Mouse (Mus musculus): ENCODE data around the gene Ada. TPM values are rescaled to one million over a fixed set of nuclear protein-coding genes. Genes with fewer than 3 reads are reported as not detected.
"Not testable (repeated sequence)": the region's sequence is repeated elsewhere in the genome, so short reads cannot be mapped to it uniquely, and the experiment has no call there.

Gene Ada
- total RNA-seq, 2 experiments from 2014 or later, result 6.1 TPM

DNA sequence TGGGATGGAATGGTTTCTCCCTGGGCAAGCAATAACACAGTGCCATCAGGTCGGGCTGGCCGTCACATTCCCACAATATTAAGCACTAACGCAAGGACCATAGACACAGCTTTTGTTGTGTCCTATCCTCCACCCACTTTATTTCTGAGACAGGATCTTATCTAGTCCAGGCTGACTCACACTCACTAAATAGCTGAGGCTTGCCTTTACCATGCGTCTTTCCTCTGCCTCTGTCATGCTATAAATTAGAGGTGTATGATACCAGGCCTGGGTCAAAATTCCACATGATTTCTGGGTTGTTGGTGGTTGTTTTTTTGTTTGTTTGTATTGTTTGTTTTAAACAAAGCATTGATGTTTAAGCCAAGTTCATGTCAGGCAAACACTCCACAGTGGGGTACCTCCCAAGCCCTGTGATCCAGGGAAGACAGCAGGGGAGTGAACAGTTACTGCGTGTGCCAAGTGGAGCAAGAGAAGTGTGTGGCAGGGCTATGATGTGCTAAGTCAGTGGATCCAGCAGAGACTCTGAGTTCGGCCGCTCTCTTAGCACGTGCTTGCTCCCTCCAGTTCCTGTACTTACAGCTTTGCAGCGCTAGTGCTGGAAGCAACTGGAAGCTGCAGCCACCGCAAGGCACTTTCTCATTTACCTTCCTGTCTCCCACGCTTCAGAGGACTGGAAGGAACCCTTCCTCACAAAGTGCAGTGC is 50.8 kb downstream of the Ada start:
- no peak for DNase-seq (ENCODE audit: low spot score in 2 of 2)

DNA sequence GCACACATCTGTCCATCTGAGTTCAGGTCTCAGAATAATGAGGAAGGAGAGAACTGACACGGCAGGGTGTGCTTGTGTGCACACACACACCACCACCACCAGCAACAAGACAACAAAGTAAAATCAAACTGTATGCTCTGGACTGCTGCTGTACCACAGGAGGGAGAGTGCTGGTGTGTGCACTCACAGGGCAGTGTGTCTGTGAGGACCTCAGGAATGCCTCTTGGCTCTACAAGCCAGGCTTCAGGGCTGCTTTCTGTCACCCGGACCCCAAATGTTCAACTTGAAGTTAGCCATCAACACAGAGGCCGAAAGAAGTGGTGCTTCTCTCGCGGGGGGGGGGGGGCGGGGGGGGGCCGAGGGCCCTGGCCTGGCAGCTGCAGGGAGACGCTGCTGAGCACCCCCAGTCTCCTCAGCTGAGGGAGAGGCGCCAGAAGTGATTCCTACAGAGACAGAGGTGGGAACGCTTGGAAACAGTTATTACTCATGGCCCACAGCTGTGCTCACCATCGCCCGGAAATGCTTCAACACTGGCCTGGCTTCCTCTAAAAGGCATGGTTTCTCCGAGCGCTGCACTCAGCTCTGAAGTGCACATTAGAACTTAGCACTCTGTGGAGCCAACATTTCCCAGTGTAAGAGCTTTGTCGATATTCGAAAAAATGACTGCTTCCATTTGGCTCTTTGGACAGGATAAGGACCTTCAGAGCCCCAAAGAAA is 52.1 kb downstream of the Ada start:
- DNase-seq (ENCODE audit: low spot score in 2 of 2), result no peak

DNA sequence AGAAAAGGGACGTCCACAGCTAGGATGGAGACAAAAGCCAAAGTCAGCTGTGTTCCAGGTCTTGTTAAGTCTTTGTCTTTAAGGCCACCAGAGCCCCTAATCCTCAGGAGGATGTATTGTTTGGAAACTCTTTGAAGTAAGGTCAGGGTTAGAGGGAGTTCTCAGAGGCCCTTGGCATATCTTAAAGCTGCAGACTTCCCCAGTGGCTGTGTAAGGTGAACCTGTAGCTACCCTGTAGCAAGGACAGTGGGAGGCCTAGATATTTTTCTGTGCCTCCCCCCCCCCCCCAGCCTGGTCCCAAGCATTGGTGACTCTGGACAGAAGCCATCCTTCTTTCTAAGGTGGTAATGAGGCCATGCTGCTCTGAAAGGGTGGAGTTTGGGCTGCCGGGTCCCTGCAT is 53.3 kb downstream of the Ada start:
- DNase-seq (ENCODE audit: low spot score in 2 of 2), result no peak

DNA sequence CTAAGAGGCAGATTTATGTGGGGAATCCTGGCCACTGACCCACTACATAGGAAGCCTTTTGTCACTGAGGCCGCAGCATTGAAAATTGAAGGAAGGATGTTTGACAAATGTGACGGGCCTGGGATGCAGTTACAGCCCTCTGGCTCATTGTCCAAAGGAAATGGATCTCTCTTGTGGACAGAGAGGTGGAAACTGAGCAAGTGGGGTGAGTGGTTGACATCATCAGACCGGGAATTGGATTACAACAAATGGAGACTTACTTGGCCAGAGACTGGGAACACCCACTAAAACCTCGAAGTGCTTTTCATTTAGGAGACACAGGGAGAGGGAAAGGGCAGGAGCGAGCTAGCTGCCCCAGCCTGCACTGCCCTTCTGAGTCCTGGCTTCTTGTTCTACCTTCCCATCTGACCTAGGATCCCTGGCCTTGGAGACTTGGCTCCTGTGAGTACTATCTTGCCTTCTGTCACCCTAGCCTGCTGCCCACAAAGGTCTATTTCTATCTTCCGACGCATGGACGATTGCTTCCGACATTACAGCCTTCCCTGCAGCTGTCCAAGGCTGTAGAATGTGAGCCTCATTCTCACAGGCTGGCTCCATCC is 56.2 kb downstream of the Ada start:
- no peak for DNase-seq (ENCODE audit: low spot score in 2 of 2)

DNA sequence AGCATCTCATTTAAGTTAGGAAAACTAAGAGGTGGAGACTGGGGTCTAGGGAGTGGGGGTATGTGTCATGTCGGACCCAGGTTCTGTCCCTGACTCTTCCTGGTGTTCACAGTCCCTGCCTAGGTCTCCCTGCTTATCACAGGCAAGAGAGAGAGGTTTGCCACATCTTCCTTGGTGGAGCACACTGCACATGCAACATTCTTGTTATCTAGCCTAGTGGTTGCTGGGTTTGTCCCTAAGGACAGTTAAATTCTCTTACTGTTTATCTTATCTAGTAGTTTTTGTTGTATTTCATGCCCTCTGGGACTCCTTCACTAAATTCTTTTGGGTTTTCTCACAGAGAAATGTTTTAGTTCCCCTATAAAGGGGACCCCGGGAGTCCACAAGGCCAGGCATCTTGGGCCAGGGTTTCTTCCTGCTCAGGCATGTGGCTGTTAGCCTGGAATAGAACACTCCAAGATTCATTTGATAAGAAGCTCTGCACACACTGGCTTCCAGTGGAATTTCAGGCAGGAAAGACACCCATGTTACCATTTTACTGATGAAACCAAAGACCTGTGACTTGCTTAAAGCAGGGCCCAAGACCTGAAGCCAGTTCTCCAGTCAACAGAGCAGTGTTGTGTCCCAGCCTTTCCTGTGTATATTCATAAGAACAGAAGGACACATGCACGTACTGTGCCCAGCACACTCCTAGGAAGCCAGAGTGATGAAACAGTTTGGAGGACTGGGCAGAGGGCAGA is 57.0 kb downstream of the Ada start:
- DNase-seq (ENCODE audit: low spot score in 2 of 2), result no peak

DNA sequence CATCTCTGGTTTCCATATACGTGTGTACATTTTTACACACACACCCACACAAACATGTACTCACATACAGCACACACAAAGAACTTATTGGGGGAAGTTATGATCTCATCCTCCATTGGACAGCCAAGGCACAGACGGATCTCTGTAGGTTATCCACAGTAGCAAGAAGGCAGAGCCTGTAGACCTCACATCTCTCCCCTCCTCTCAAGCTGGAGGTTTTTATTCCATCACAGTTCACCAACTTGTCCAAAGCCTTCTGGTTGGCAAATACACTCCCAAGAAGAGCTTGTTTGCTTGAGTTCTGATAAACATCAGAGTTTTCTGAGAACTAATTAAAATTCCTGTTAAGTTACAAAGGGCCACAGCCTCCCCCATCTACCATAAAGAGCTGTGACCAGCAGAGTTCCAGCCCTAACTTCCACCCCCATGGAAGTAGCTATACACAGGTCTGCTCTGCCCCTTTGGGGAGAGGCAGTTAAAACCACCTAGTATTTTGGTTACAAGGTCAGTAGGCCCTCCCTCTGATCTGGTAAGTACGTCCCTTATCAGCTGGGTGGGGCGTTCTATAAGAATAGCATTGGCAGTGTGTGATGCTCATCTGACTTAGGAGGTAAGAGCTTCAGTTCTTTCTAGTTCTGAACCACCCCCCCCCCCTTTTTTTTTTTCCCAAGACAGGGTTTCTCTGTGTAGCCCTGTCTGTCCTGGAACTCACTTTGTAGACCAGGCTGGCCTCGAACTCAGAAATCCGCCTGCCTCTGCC is 58.0 kb downstream of the Ada start:
- no peak for DNase-seq (ENCODE audit: low spot score in 2 of 2)

DNA sequence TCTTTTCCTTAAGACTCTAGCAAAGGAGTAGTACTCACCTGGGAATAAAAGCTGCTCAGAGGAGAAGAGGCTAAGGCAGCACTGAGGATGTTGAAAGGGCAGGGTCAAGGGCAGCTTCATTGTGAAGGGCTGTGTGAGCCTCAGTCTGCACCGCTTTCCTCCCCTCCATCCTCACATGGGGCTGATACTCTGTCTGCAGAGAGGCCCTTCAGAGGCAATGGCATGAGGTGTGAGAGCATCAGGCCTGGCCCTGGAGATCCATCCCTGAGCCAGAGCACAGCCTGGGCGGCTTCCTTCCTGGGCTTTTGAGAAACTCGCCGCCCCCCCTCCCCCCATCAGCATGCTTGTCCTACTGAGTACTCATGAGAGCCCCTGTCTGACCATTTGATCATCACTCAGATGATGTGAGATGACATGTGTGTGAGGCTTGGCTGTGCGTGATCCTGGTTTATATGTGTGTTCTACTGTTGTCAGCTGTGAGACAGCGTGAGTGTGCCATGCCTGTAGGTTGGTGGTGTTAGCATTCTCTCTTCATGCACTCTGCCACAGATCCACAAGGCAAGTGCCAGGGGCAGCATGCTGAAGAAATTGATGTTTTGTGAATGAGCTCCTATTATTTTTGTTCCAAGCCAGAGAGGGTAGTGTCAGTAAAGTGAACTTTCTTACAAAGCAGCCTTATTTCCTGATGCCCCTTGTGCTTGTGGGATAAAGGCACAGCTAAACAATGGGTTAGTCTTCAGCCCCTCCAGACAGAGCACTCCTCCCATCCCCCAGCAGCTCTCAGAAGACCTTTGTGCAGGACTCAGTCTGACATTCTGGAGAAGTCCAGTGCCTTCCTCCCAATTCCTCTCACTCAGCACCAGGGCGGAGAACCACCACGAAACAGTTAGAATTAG is 59.4 kb downstream of the Ada start:
- DNase-seq (ENCODE audit: low spot score in 2 of 2), result no peak

DNA sequence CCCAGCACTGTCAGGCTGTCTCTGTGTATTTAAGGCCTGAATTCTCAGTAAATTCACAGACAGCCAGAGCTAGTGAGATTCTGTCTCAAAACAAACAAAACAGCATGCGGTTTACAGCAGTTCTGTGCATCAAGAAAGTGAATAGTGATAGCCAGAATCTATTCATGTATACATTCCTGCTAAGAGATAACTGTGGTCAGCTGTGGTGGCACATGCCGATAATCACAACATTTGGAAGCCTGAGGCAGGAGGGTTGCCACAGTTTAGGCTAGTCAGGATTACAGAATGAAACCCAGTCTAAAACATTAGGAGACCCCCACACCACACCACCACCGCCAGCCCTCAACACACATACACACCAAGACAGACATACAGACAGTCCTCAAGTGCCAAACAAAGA is 60.3 kb downstream of the Ada start:
- DNase-seq (ENCODE audit: low spot score in 2 of 2), result no peak

DNA sequence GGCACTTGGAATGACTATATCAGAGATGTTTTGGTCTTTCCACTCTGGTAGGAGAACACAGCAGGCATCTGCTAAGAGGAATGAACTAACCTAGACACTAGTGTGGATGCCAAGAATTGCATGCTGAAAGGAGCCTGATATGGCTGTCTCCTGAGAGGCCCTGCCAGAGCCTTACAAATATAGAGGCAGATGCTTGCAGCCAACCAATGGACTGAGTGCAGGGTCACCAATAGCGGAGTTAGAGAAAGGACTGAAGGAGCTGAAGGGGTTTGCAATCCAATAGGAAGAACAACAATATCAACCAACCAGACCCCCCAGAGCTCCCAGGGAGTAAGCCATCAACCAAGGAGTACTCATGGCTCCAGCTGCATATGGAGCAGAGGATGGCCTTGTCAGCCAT is 61.7 kb downstream of the Ada start:
- not testable (repeated sequence) for DNase-seq (ENCODE audit: low spot score in 2 of 2)

DNA sequence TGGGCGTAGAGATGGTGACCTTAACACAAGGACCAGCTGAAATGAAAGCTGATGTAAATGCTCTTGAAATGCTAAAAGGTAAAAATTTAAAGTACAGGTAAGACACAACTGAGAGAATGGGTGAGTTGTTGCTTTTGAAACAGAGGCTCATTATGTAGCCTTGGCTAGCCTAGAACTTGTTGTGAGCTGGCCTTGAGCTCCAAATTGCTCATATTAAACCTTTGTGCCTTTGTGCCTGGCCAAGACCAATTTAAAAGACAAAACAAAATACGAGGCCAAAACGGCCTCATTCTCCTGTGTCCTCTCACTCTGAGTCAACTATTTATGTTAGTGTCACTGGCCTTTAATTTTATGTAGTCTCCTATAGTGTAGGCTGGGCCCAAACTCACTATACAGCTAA is 63.2 kb downstream of the Ada start:
- DNase-seq (ENCODE audit: low spot score in 2 of 2), result no peak

DNA sequence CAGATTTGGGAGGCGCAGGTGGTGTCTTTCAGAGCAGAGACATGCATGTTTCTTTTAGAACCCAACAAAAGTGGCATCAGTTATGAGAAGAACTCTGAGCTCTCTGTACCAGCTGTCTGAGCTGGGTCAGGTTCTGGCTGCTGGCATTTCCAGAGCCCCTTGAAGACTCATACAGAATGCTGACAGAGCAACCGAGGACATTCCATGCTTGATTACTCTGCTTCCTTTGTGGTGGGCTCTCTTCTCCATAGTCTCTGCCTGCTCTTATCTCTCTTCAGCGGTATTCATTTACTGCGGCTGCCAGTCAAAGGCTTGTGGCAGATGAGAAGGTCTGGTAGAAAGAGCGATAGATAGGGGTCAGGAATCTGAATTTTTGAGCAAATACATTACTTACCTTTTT is 63.8 kb downstream of the Ada start:
- DNase-seq (ENCODE audit: low spot score in 2 of 2), result no peak

DNA sequence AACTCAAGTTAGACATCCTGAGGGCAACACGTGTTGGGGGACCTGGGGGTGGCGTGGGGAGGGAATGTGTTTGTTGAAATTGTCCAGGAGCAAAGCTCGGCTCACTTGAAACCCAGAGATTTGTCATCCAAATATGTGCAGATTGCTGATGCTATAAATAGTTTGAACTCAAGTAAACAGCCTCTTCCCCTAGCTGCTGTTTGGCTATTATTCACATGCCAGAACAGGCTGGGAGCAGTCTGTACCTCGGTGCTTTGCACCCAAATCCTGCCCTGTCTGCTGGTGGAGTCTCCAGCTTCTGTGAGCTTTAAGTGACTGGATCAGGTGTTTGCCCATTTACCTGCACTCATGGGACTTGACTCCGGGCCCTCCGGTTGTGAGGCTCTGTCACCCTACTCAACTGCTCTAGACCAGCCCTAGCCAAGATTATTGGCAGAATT is 64.3 kb downstream of the Ada start:
- DNase-seq (ENCODE audit: low spot score in 2 of 2), result no peak

DNA sequence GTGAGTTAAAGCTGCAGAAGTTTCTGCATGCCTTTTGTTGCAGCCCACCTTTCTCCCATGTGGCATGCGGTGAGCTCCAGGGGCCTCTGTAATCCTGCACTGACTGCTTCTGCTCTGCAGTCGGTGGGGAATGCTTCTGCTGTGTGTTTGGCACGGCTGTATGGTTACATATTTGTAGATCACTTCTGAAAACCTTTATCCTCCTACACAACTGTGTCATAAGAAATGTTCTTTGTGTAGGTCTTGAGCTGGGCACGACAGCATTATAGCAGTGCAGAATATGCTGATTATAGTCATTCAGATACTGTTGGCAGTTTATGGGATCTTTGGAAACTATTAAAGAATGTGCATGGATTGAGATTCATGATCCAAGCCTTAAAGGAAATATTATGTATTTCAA is 64.8 kb downstream of the Ada start:
- DNase-seq (ENCODE audit: low spot score in 2 of 2), result no peak

DNA sequence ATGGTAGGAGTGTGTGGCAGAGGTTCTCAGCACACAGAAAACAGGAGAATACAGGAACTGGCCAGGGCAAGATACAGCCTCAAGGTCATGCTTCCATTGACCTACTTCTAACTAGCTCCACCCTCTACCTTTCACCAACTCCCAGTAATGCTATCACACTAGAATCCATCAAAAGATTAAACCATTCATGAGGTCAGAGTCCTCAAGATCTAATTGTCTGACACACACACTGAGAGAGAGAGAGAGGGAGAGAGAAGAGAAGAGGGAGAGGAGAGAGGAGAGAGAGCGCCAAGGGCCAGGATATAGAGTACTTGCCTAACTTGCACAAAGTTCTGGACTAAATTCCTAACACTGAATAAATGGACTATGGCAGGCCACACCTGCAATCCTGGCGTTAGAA is 67.7 kb downstream of the Ada start:
- DNase-seq (ENCODE audit: low spot score in 2 of 2), result no peak

DNA sequence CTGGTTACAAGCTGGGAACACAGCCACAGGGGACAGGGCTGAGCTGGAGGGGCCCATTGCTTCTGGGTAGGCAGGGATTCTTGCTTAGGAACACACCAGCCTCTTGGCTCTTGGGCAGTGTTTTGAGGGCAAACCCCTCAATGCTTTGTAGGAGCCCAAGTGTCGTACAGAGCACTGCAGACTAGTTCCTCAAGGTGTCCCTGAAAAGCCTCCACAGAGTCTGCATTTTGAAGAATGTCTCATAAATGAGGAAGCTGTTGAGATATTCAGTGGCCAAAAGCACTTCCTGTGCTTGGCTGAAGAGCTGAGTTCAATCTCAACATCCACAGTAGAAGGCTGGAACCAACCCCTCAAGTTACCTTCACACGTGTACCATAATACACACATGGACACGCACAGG is 73.3 kb downstream of the Ada start:
- DNase-seq (ENCODE audit: low spot score in 2 of 2), result no peak

Other genes with a start within 250 kb of the Ada start
- gene Hnf4a, start 243.4 kb downstream of the Ada start, total RNA-seq (2021), result 10 to 100 TPM; 14.7 to 18.9 TPM
- gene Ttpal, start 147.9 kb downstream of the Ada start, total RNA-seq (2021), result 10 to 100 TPM; 27.9 to 30.5 TPM
- gene Serinc3, start 105.1 kb downstream of the Ada start, total RNA-seq (2021), result 100 to 1,000 TPM; 413 to 434 TPM
- gene Pkig, start 91.9 kb downstream of the Ada start, total RNA-seq (2021), result 10 to 100 TPM; 67.4 to 72.8 TPM
- gene Ccn5, start 70.6 kb upstream of the Ada start, total RNA-seq (2021), result not detected
- gene Kcnk15, start 103.4 kb upstream of the Ada start, total RNA-seq (2021), result not detected
- gene Rims4, start 168.4 kb upstream of the Ada start, total RNA-seq (2021), result 100 to 1,000 TPM; 101 to 103 TPM
- 100 to 1,000 TPM; 260 to 263 TPM for gene Ywhab, start 244.7 kb upstream of the Ada start, total RNA-seq (2021)

All from adrenal gland, postnatal 4 days (tissue).